In genomic region chr16:32644801-32645170, GRCm38 (mm10) we compare ENCODE assay signal across 8 mouse cellular contexts. TPM values are rescaled to one million over a fixed set of nuclear protein-coding genes. Genes with fewer than 3 reads are reported as not detected.
DNase-seq lines count a peak whose midpoint lies in the region; ATAC-seq and TF ChIP-seq lines count a peak whose summit lies in the region.

No protein-coding gene starts in this region.

- H3K27me3 ChIP-seq in hindbrain, embryonic 13.5 days: no peaks in the 10 kb centered on the region
- H3K27me3 ChIP-seq in midbrain, embryonic 14.5 days (ENCODE audit: control insufficient read depth, insufficient read depth, low read length): no peaks in the 10 kb centered on the region

- no peaks in the 10 kb centered on the region for H3K36me3 ChIP-seq in hindbrain, embryonic 13.5 days
- H3K36me3 ChIP-seq in midbrain, embryonic 14.5 days (ENCODE audit: control insufficient read depth, insufficient read depth, low read length): no peaks in the 10 kb centered on the region

- H3K27ac ChIP-seq in hindbrain, embryonic 13.5 days: peak overlapping the region; percentile 91
- H3K27ac ChIP-seq in midbrain, embryonic 14.5 days (replicated peaks; ENCODE audit: low read depth, low read length): peak overlapping the region; percentile 89

- peak overlapping the region; percentile 89 for H3K4me2 ChIP-seq in hindbrain, embryonic 13.5 days
- peak overlapping the region; percentile 85 for H3K4me2 ChIP-seq in midbrain, embryonic 14.5 days (ENCODE audit: low read length)

- peak overlapping the region; percentile 52 for H3K4me3 ChIP-seq in lung, adult 2 months (replicated peaks; ENCODE audit: extremely low read depth, low read depth, low read length)
- H3K4me3 ChIP-seq in hindbrain, embryonic 13.5 days: peak overlapping the region; percentile 92
- peak overlapping the region; percentile 90 for H3K4me3 ChIP-seq in midbrain, embryonic 14.5 days (replicated peaks; ENCODE audit: low read depth, low read length)

- H3K9me3 ChIP-seq in hindbrain, embryonic 13.5 days: no peaks in the 10 kb centered on the region
- no peaks in the 10 kb centered on the region for H3K9me3 ChIP-seq in midbrain, embryonic 14.5 days (ENCODE audit: control insufficient read depth, low read length)

- no peak for DNase-seq in lung, adult 2 months
- DNase-seq in lung, postnatal 25 days (ENCODE audit: low spot score): no peak
- DNase-seq in cerebellum, postnatal 10 days: peak; percentile 65 to 68
- no peak for DNase-seq in midbrain, embryonic 14.5 days
- DNase-seq in natural killer cell, adult 2 months (ENCODE audit: low spot score in 2 of 2): no peak
- DNase-seq in gastrocnemius, adult 8-10 months (ENCODE audit: low spot score in 2 of 2): no peak
- no peak for DNase-seq in left cerebral cortex, adult 11 months (ENCODE audit: low spot score)

- TF ChIP-seq CTCF in lung, adult 2 months (IDR thresholded peaks at IDR 0.05; ENCODE audit: insufficient read depth, low read length): no peak

- WGBS in lung, adult 2 months: 18% methylated on average over 12 of the region's 12 CpGs
- WGBS in hindbrain, embryonic 13.5 days: 17% methylated on average over 12 of the region's 12 CpGs
- WGBS in midbrain, embryonic 14.5 days: 11% methylated on average over 12 of the region's 12 CpGs

- peak; percentile 3; the same call in 1 of the 2 replicates for ATAC-seq in hindbrain, embryonic 13.5 days (ENCODE audit: low FRiP score)
- no peak for ATAC-seq in midbrain, embryonic 14.5 days (ENCODE audit: low FRiP score, low TSS enrichment)

- TF ChIP-seq POLR2A in lung, adult 2 months (IDR thresholded peaks at IDR 0.05; ENCODE audit: borderline replicate concordance, extremely low read depth, low read depth, low read length): no peak

- H3K9ac ChIP-seq in hindbrain, embryonic 13.5 days: peak overlapping the region; percentile 96
- peak overlapping the region; percentile 83 for H3K9ac ChIP-seq in midbrain, embryonic 14.5 days (replicated peaks; ENCODE audit: low read length)

- peaks cover 17% of the 10 kb centered on the region for H3K4me1 ChIP-seq in lung, adult 2 months (ENCODE audit: control insufficient read depth, insufficient read depth, low read length)
- H3K4me1 ChIP-seq in hindbrain, embryonic 13.5 days (replicated peaks): peaks cover 31% of the 10 kb centered on the region
- peaks cover 18% of the 10 kb centered on the region for H3K4me1 ChIP-seq in midbrain, embryonic 14.5 days (ENCODE audit: control insufficient read depth, insufficient read depth, low read length)

RNA-seq across cellular contexts. Expression of gene Tnk2, which starts 1.1 kb away (rescaled TPM):
- 107 and 119 TPM in 2 replicates for polyA plus RNA-seq in lung, adult 2 months (2012; rRNA removed)
- 18.0 and 19.1 TPM in 2 replicates for polyA plus RNA-seq in hindbrain, embryonic 13.5 days (2015; fragmentation: Nextera tagmentation; extraction: Ambion mirVana)
- 15.5 and 17.6 TPM in 2 replicates for polyA plus RNA-seq in midbrain, embryonic 14.5 days (2014; fragmentation: Nextera tagmentation; extraction: Ambion mirVana)
- total RNA-seq in gastrocnemius, adult 8-10 months (2022): 10 to 100 TPM; 43.7 to 58.1 (median 46.2) TPM

RNA-seq across cellular contexts. Expression of gene Tfrc, which starts 36.1 kb away (rescaled TPM):
- 7.5 and 12.8 TPM in 2 replicates for polyA plus RNA-seq in lung, adult 2 months (2012; rRNA removed)
- 32.6 and 44.3 TPM in 2 replicates for polyA plus RNA-seq in hindbrain, embryonic 13.5 days (2015; fragmentation: Nextera tagmentation; extraction: Ambion mirVana)
- polyA plus RNA-seq in midbrain, embryonic 14.5 days (2014; fragmentation: Nextera tagmentation; extraction: Ambion mirVana): 31.8 and 69.8 TPM in 2 replicates
- total RNA-seq in gastrocnemius, adult 8-10 months (2022): 10 to 100 TPM; 46.2 to 82.1 (median 70.2) TPM

Comparison
In these comparisons a context has a peak if more than half of its experiments do, and no peak if none do; other contexts are left out.
1. DNase-seq: peak in cerebellum, postnatal 10 days (2 of 2); none in lung, adult 2 months (single experiment), lung, postnatal 25 days (single experiment), midbrain, embryonic 14.5 days (single experiment), natural killer cell, adult 2 months (0 of 2), gastrocnemius, adult 8-10 months (0 of 2) and left cerebral cortex, adult 11 months (single experiment).
2. Peak in every context shown above with its lines, with median percentiles within 50 percentile points of each other: H3K4me3 ChIP-seq.